Mouse (Mus musculus): Measurements from ENCODE around the gene Aipl1. TPM values are rescaled to one million over a fixed set of nuclear protein-coding genes. Genes with fewer than 3 reads are reported as not detected.
"Not testable (repeated sequence)": the region's sequence is repeated elsewhere in the genome, so short reads cannot be mapped to it uniquely, and the experiment has no call there.

The Aipl1 gene
- polyA plus RNA-seq, 1 experiment from 2014 or later: 0.11 TPM

DNA sequence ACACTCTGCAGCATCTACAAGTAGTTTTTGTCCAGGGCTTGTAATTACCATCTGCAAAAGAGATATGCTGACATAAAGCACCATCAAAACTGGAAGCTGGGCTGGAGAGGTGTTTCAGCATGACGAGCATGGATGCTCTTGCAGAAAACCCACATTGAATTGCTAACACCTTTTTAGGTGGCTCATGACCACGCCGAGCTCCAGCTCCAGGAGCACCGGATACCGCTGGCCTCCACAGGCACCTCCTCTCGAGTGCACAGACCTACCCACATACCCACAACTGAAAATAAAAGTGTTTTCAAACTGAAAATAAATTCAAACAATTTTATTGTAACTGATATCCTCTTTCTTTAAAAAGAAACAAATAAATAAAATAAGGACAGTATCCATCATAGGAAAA, 37.1 kb downstream of the Aipl1 start:
- H3K9me3 ChIP-seq (ENCODE audit: control insufficient read depth, low read length): no peaks in the 10 kb centered on the region; the same call in 1 of the 2 replicates
- H3K36me3 ChIP-seq (ENCODE audit: control insufficient read depth, insufficient read depth, low read length): no peaks in the 10 kb centered on the region
- H3K27me3 ChIP-seq (replicated peaks; ENCODE audit: control insufficient read depth, insufficient read depth, low read length): no peaks in the 10 kb centered on the region
- WGBS: 86% methylated on average over 6 of the region's 6 CpGs
- H3K9ac ChIP-seq (ENCODE audit: low read depth, low read length): no peak overlapping the region
- peaks cover 9% of the 10 kb centered on the region; the same call in 1 of the 2 replicates for H3K4me1 ChIP-seq (ENCODE audit: control insufficient read depth, insufficient read depth, low read length)
- no peak overlapping the region for H3K4me2 ChIP-seq (ENCODE audit: low read depth, low read length)
- H3K27ac ChIP-seq (replicated peaks; ENCODE audit: low read depth, low read length): no peak overlapping the region
- DNase-seq (ENCODE audit: low spot score) (no peak), ATAC-seq (ENCODE audit: low read depth) (no peak)
- H3K4me3 ChIP-seq (ENCODE audit: low read depth, low read length): no peak overlapping the region

DNA sequence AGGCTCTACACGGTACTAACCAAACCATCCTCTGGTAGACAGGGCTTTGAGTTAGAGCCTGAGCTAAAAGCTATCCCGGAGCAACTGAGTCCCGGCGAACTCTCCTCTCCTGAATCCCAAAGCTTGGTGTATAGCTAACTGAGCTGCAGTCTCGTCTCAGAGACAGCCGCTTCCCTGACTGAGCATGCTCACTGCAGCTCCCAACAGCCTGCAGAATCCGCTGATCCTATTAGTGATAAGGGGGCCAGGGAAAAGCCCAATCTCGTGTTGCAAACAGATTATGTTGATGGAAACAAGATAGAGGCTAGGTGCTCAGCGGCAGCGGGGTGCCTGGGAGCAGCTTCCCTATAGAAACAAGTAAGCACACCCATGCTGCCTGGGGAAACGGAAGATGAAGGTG, 40.5 kb downstream of the Aipl1 start:
- H3K9ac ChIP-seq (ENCODE audit: low read depth, low read length): 0 out of 2 replicates have a peak overlapping the region, but pooled peaks have one; percentile 25
- peaks cover 9% of the 10 kb centered on the region; the same call in 1 of the 2 replicates for H3K4me1 ChIP-seq (ENCODE audit: control insufficient read depth, insufficient read depth, low read length)
- 23% methylated on average over 11 of the region's 11 CpGs for WGBS
- no peaks in the 10 kb centered on the region for H3K27me3 ChIP-seq (replicated peaks; ENCODE audit: control insufficient read depth, insufficient read depth, low read length)
- no peak for ATAC-seq (ENCODE audit: low read depth)
- H3K9me3 ChIP-seq (ENCODE audit: control insufficient read depth, low read length): peaks cover 3% of the 10 kb centered on the region; the same call in 1 of the 2 replicates
- no peak for DNase-seq (ENCODE audit: low spot score)
- H3K36me3 ChIP-seq (ENCODE audit: control insufficient read depth, insufficient read depth, low read length): no peaks in the 10 kb centered on the region
- H3K4me3 ChIP-seq (ENCODE audit: low read depth, low read length): no peak overlapping the region
- H3K4me2 ChIP-seq (ENCODE audit: low read depth, low read length): peak overlapping the region; percentile 31; the same call in 1 of the 2 replicates
- no peak overlapping the region for H3K27ac ChIP-seq (replicated peaks; ENCODE audit: low read depth, low read length)

DNA sequence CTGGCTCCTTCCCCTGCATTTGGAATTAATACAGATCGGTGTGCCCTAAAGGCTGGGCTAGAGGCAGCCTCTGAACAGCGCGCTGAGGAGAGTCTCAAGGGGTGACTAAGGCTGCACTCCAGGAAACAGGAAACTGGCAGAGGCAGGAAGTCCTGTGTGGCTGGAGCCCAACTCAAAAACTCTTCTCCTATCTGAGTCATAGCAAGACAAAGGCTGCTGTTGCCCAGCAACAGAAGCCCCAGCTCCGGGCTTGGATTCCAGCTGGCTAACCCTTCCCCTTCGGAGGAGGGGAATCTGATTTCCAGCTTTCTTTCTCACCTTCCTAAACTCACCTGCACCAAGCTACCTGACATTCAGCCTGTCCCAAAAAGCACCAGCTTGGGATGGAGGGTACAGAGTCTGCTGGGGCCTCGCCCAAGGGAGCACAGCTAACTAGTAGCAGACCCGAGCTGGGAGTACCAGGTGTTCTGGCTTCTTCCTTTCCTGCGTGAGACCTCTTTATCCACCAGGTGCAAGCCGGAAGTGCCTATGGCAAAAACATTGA, 41.3 kb downstream of the Aipl1 start:
- no peaks in the 10 kb centered on the region for H3K27me3 ChIP-seq (replicated peaks; ENCODE audit: control insufficient read depth, insufficient read depth, low read length)
- H3K4me1 ChIP-seq (ENCODE audit: control insufficient read depth, insufficient read depth, low read length): peaks cover 9% of the 10 kb centered on the region; the same call in 1 of the 2 replicates
- H3K36me3 ChIP-seq (ENCODE audit: control insufficient read depth, insufficient read depth, low read length): no peaks in the 10 kb centered on the region
- H3K9ac ChIP-seq (ENCODE audit: low read depth, low read length): peak overlapping the region; percentile 41; the same call in 1 of the 2 replicates
- peak overlapping the region; percentile 64; the same call in 1 of the 2 replicates for H3K27ac ChIP-seq (replicated peaks; ENCODE audit: low read depth, low read length)
- peaks cover 3% of the 10 kb centered on the region; the same call in 1 of the 2 replicates for H3K9me3 ChIP-seq (ENCODE audit: control insufficient read depth, low read length)
- H3K4me3 ChIP-seq (ENCODE audit: low read depth, low read length): no peak overlapping the region
- 16% methylated on average over 9 of the region's 9 CpGs for WGBS
- peak overlapping the region; percentile 31 for H3K4me2 ChIP-seq (ENCODE audit: low read depth, low read length)
- DNase-seq (ENCODE audit: low spot score): peak; percentile 92
- peak; percentile 94 for ATAC-seq (ENCODE audit: low read depth)

DNA sequence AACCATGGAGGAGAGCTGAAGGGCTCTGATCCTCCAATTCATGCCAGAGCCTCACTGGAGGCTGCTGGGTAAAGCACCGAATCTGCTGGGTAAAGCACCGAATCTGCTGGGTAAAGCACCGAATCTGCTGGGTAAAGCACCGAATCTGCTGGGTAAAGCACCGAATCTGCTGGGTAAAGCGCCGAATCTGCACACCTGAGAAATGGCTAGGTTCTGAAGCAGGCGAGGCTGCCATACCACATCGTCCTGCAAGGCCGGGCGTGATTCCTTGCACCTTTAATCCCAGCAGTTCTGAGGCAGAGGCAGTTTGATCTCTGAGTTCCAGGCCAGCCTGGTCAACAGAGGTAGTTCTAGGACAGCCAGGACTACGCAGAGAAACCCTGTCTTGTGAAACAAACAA, 44.9 kb downstream of the Aipl1 start:
- H3K4me1 ChIP-seq (ENCODE audit: control insufficient read depth, insufficient read depth, low read length): peaks cover 9% of the 10 kb centered on the region; the same call in 1 of the 2 replicates
- no peak overlapping the region for H3K9ac ChIP-seq (ENCODE audit: low read depth, low read length)
- no peaks in the 10 kb centered on the region for H3K27me3 ChIP-seq (replicated peaks; ENCODE audit: control insufficient read depth, insufficient read depth, low read length)
- ATAC-seq (ENCODE audit: low read depth) (no peak), DNase-seq (ENCODE audit: low spot score) (no peak)
- no peak overlapping the region for H3K27ac ChIP-seq (replicated peaks; ENCODE audit: low read depth, low read length)
- no peak overlapping the region for H3K4me3 ChIP-seq (ENCODE audit: low read depth, low read length)
- H3K4me2 ChIP-seq (ENCODE audit: low read depth, low read length): no peak overlapping the region
- 90% methylated on average over 12 of the region's 12 CpGs for WGBS
- peaks cover 3% of the 10 kb centered on the region; the same call in 1 of the 2 replicates for H3K9me3 ChIP-seq (ENCODE audit: control insufficient read depth, low read length)
- H3K36me3 ChIP-seq (ENCODE audit: control insufficient read depth, insufficient read depth, low read length): no peaks in the 10 kb centered on the region

GRCm38 (mm10) chr11:71991541-71991940, 45.8 kb downstream of the Aipl1 start:
- no peaks in the 10 kb centered on the region for H3K27me3 ChIP-seq (replicated peaks; ENCODE audit: control insufficient read depth, insufficient read depth, low read length)
- H3K4me2 ChIP-seq (ENCODE audit: low read depth, low read length): no peak overlapping the region
- ATAC-seq (ENCODE audit: low read depth) (no peak), DNase-seq (ENCODE audit: low spot score) (peak; percentile 61)
- WGBS: 33% methylated on average over 5 of the region's 5 CpGs
- no peak overlapping the region for H3K27ac ChIP-seq (replicated peaks; ENCODE audit: low read depth, low read length)
- peaks cover 3% of the 10 kb centered on the region; the same call in 1 of the 2 replicates for H3K9me3 ChIP-seq (ENCODE audit: control insufficient read depth, low read length)
- peaks cover 9% of the 10 kb centered on the region; the same call in 1 of the 2 replicates for H3K4me1 ChIP-seq (ENCODE audit: control insufficient read depth, insufficient read depth, low read length)
- no peak overlapping the region for H3K9ac ChIP-seq (ENCODE audit: low read depth, low read length)
- no peak overlapping the region for H3K4me3 ChIP-seq (ENCODE audit: low read depth, low read length)
- no peaks in the 10 kb centered on the region for H3K36me3 ChIP-seq (ENCODE audit: control insufficient read depth, insufficient read depth, low read length)

DNA sequence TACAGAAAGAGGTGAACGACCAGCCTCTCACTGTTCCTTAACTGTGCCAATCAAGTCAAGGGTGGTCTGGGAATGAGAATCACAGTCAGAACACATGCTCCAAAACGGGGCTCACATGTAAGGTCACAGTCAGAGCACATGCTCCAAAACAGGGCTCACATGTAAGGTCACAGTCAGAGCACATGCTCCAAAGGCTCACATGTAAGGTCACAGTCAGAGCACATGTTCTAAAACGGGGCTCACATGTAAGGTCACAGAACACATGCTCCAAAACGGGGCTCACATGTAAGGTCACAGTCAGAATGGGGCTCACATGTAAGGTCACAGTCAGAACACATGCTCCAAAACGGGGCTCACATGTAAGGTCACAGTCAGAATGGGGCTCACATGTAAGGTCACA, 47.9 kb downstream of the Aipl1 start:
- H3K9me3 ChIP-seq (ENCODE audit: control insufficient read depth, low read length); H3K27ac ChIP-seq (replicated peaks; ENCODE audit: low read depth, low read length); H3K4me3 ChIP-seq (ENCODE audit: low read depth, low read length); H3K36me3 ChIP-seq (ENCODE audit: control insufficient read depth, insufficient read depth, low read length); H3K27me3 ChIP-seq (replicated peaks; ENCODE audit: control insufficient read depth, insufficient read depth, low read length); DNase-seq (ENCODE audit: low spot score); H3K4me2 ChIP-seq (ENCODE audit: low read depth, low read length); ATAC-seq (ENCODE audit: low read depth); H3K9ac ChIP-seq (ENCODE audit: low read depth, low read length); H3K4me1 ChIP-seq (ENCODE audit: control insufficient read depth, insufficient read depth, low read length): not testable (repeated sequence)
- 61% methylated on average over 5 of the region's 5 CpGs for WGBS

DNA sequence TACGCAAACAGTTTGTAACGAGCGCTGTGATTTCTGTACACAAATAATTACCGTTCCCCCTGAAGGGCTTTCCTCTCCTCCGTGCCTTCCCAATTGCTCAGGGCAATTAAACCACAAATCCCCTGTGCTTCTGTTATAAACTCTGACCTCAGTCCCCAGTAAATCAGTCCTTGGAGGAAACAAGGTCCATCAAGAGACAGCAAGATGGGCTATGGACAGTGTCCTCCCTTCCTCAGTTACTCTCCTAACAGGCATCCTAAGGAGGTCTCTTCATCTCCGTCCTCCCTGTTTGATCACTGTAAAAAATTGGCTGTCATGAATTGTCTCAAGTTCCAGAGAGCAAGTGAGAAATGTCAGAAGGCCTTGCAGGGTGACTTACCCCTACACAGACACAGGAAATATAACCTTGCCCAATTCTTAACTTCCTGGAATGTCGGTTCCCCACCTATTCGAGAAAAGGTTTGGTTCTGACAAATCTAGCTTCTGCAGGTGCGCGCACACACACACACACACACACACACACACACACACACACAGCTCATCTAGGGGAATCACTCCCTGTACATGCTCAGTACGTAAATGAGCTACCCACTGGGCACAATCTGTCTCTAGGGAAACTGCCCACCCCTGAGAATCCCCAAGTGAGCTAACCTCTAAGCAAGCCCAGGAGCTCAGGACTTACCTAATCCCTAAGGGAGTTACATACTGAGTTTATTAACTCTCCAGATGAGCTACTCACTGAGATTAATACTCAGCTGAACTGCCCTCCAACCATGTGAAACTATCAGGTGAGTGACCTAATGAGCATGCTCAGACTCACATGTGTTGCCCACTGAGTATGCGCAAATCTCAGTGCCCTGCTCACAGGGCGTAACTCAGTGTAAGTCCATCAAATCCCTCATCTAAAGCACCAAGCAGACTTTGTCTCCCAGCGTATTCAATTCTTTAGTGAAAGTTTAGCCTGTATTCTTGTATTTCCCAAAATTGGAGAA, 49.9 kb downstream of the Aipl1 start:
- Histone ChIP-seq H3K4me2 (ENCODE audit: low read depth, low read length) (no peak overlapping the region), H3K36me3 (ENCODE audit: control insufficient read depth, insufficient read depth, low read length) (no peaks in the 10 kb centered on the region), H3K9ac (ENCODE audit: low read depth, low read length) (no peak overlapping the region), H3K4me1 (ENCODE audit: control insufficient read depth, insufficient read depth, low read length) (no peaks in the 10 kb centered on the region), H3K4me3 (ENCODE audit: low read depth, low read length) (no peak overlapping the region), H3K9me3 (ENCODE audit: control insufficient read depth, low read length) (no peaks in the 10 kb centered on the region), H3K27ac (replicated peaks; ENCODE audit: low read depth, low read length) (no peak overlapping the region), H3K27me3 (replicated peaks; ENCODE audit: control insufficient read depth, insufficient read depth, low read length) (no peaks in the 10 kb centered on the region)
- WGBS: 65% methylated on average over 14 of the region's 14 CpGs
- peak; percentile 19 for DNase-seq (ENCODE audit: low spot score)
- no peak for ATAC-seq (ENCODE audit: low read depth)

- DNase-seq (ENCODE audit: low spot score): no peak
- no peaks in the 10 kb centered on the region for H3K9me3 ChIP-seq (ENCODE audit: control insufficient read depth, low read length)
- no peak overlapping the region for H3K4me3 ChIP-seq (ENCODE audit: low read depth, low read length)
- no peak overlapping the region for H3K9ac ChIP-seq (ENCODE audit: low read depth, low read length)
- no peaks in the 10 kb centered on the region for H3K4me1 ChIP-seq (ENCODE audit: control insufficient read depth, insufficient read depth, low read length)
- H3K4me2 ChIP-seq (ENCODE audit: low read depth, low read length): no peak overlapping the region
- H3K36me3 ChIP-seq (ENCODE audit: control insufficient read depth, insufficient read depth, low read length): no peaks in the 10 kb centered on the region
- no peak overlapping the region for H3K27ac ChIP-seq (replicated peaks; ENCODE audit: low read depth, low read length)
- WGBS: 57% methylated on average over 2 of the region's 2 CpGs
- ATAC-seq (ENCODE audit: low read depth): no peak
- no peaks in the 10 kb centered on the region for H3K27me3 ChIP-seq (replicated peaks; ENCODE audit: control insufficient read depth, insufficient read depth, low read length)
Measured at GRCm38 (mm10) chr11:71985783-71986182, 51.5 kb downstream of the Aipl1 start.
